Mouse (Mus musculus) inflammation-experienced regulatory T-cells, adult 6 months (primary cell): ENCODE results near the gene Ginm1. TPM values are rescaled to one million over a fixed set of nuclear protein-coding genes. Genes with fewer than 3 reads are reported as not detected.

Source experiments
- polyA plus RNA-seq, 3 experiments: library from polyadenylated mRNA; unstranded; fragments of 100-300 nt; shearing (Covaris generic); gene quantifications; one replicate each; pipeline ENCODE4 v1.2.1; 2017

Ginm1 gene
- polyA plus RNA-seq, 3 experiments from 2014 or later = 64.3 to 74.6 (median 72.9) TPM

Other genes starting within 250 kb of the Ginm1 start
- not detected for gene Lrp11, start 203.0 kb downstream of the Ginm1 start, polyA plus RNA-seq
- 10 to 100 TPM; 25.7 to 33.5 (median 27.4) TPM for gene Nup43, start 125.3 kb downstream of the Ginm1 start, polyA plus RNA-seq
- gene Pcmt1, start 111.7 kb downstream of the Ginm1 start, polyA plus RNA-seq = 100 to 1,000 TPM in 2 of 3 experiments, 10 to 100 TPM in 1; 96.8 to 153 (median 100) TPM
- gene Lats1, start 111.6 kb downstream of the Ginm1 start, polyA plus RNA-seq = 1 to 10 TPM; 6.0 to 8.5 (median 6.1) TPM
- 100 to 1,000 TPM in 1 of 3 experiments, 10 to 100 TPM in 2; 73.9 to 103 (median 83.1) TPM for gene Katna1, start 66.8 kb downstream of the Ginm1 start, polyA plus RNA-seq
- gene Ppil4, start 67 bp upstream of the Ginm1 start, polyA plus RNA-seq = 10 to 100 TPM; 73.7 to 85.7 (median 82.6) TPM
- 10 to 100 TPM; 36.9 to 59.8 (median 48.1) TPM for gene Zc3h12d, start 39.6 kb upstream of the Ginm1 start, polyA plus RNA-seq
- 10 to 100 TPM; 36.0 to 41.6 (median 40.0) TPM for gene Tab2, start 163.4 kb upstream of the Ginm1 start, polyA plus RNA-seq